Mouse (Mus musculus) layer of hippocampus, adult 2 months (tissue): ENCODE data around the gene Ddx58. TPM values are rescaled to one million over a fixed set of nuclear protein-coding genes. Genes with fewer than 3 reads are reported as not detected.

Experiments
- DNase-seq, 2 experiments: peaks; one replicate each; pipeline ENCODE4 v3.0.0; 2022; ENCODE audit warnings: low spot score in 2 of 2
- H3K27ac ChIP-seq: fragments of 200-600 bp; 2 replicates; pipeline ENCODE4 v1.8.1; 2022
- H3K4me3 ChIP-seq: fragments of 200-600 bp; 2 replicates; pipeline ENCODE4 v1.8.1; 2022; ENCODE audit warnings: mild to moderate bottlenecking
- CTCF ChIP-seq: fragments of 200-600 bp; conservative IDR thresholded peaks from 2 replicates; pipeline ENCODE4 v1.8.1; 2022; ENCODE audit warnings: antibody characterized with exemption, mild to moderate bottlenecking, moderate library complexity
- long read RNA-seq, 2 experiments: library from polyadenylated mRNA; stranded (forward); transcript quantifications; one replicate each; pipeline ENCODE4 v2.0.0; 2021; ENCODE audit warnings: borderline mapping rate in 2 of 2
- total RNA-seq, 2 experiments: library from RNA; stranded (reverse); gene quantifications; 2 replicates each; pipeline ENCODE4 v1.2.3; 2021

Ddx58 gene
- 1 to 10 TPM; 4.0 to 5.7 TPM for total RNA-seq
- long read RNA-seq, experiment 1, partial matches to known transcripts, result 0 of 5 reads
- long read RNA-seq, experiment 1, other reads (novel, unspliced or antisense), result 5 of 5 reads
- long read RNA-seq, experiment 2, partial matches to known transcripts, result 0 of 3 reads
- long read RNA-seq, experiment 2, other reads (novel, unspliced or antisense), result 1 of 3 reads

DNA sequence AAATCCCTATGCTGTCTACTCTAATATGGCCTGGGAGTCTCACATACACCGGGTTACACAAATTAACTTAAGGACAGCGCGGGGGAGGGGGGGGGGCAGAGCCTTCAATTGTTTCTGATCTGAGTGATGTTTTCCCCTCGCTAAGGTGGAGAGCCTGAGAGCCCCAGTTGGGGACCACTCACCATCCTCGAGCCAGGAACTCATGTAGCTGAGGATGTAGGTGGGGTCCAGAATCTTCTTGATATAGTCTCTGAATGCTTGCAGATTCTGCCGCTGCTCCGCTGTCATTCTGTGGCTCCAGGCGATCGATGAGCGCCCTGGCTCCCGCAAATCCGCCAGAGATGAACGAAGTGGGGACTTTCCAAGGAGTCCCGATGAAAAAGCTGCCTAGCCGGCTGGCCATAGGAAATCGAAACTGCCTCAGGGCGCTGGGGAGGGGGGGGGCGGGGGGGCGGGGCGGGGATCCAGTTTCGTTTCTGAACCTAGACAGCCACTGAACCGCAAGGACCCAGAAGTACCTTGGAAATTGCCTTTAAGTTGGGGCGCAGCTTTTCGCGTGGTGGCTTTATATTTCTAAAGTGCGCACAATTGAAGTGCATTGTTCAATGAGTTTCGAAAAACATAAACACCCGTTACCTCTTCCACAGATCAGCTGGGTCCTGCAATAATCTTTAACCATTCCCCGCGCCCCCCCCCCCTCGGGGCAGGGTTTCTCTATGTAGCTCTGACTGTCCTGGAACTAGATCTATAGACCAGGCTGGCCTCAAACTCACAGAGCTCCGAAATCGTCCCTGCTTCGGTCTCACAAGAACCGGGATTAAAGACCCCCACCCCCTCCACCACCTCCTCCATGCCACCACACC is at the start of gene Ddx58:
Ddx58 (minus strand) TSS at position 420 of the 863 bp plus-strand sequence.
- H3K4me3 ChIP-seq, result peak within 1 kb of the TSS; percentile 73
- no peak for TF ChIP-seq CTCF
- DNase-seq, result no peak
- peak within 1 kb of the TSS; percentile 68 for H3K27ac ChIP-seq

DNA sequence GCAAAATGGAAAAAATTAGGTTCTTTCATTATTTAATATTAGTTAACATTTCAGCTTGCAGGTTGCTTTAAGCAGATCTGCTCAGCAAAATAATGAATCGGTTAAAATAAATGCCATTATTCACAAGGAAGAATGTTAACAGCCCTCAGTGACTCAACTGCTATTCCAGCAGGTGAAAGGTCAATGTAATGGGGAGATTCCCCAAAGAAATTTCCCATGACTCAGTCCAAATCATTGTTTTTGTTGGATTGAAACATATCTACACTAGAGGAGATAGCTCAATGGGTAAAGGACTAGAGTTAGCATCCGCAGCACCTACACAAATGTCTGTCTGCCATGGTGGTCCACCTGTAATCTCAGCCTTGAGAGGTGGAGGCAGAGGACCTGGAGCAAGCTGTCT is 49.4 kb upstream of the Ddx58 start:
- Histone ChIP-seq H3K27ac (no peak overlapping the region), H3K4me3 (no peak overlapping the region)
- no peak for DNase-seq
- no peak for TF ChIP-seq CTCF

DNA sequence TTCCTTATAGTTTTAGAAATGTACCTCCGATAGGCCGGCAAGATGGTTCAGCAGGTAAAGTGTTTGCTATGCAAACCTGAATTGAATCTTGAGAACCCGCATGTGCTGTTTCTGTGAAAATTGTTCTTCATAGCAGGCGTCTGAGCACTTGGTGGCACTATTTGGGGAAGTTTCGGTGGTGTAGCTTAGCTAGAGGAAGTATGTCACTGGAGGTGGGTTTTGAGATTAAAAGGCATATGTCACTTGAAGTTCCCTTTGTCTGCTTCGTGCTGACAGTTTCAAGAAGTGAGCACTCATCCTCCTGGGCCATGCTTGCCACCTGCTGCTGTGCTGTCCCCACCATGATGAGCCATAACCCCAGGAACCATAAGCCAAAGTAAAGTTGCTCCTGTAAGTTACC is 47.8 kb upstream of the Ddx58 start:
- DNase-seq, result no peak
- Histone ChIP-seq H3K27ac (no peak overlapping the region), H3K4me3 (no peak overlapping the region)
- TF ChIP-seq CTCF, result no peak

DNA sequence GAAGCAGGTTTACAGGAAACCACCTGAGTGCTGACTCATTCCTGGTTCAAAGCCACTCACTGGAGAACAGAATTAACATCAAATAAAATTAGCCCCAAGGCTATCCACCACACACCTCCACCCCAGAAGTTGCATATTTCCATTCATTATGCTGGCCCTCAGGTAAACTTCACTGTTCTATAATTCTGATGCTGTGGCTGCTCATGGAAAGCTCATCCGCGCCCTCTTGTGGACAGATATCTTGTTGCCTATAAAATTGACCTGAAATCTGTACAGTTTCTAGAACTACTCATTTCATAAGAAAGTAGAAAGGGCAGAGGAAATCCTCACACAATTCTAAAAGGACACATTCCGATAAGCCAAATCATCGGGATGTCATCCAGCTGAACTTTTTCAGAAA is 46.0 kb upstream of the Ddx58 start:
- DNase-seq, result peak; percentile 54 to 78
- no peak overlapping the region for H3K27ac ChIP-seq
- TF ChIP-seq CTCF, result peak; percentile 89
- no peak overlapping the region for H3K4me3 ChIP-seq

DNA sequence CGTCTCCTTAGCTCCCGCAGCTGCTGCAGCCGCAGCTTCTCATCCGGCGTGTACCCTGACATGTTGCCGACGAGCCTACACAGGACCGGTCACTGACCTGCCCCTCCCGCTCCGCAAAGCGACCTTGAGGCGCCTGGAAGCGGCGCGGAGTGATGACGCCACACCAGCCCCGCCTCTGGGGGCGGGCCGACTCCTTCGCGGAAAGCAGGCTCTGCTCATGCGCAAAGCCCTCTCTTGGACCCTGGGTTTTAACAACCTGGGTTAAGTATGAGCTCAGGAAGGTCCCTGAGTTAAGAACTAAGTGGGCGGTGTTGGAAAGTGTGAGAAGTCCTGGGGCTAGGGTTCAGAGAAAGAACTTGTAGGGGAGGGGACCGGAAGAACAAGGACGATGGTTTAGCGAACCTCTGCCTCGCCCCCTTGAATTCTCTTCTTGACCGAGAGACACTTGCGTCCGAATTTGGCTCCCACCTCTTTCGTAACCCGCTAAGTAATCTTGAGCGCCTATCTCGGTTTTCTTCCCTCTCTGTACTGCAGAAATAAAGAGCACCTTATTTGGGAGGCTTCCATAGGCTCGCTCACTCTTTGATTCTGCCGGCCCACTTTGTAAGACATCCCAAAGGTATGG is 39.8 kb upstream of the Ddx58 start, which contains the start of gene Ndufb6:
Ndufb6 (minus strand) TSS at position 146 of the 625 bp plus-strand sequence.
- peak; percentile 90 to 96 for DNase-seq
- no peak for TF ChIP-seq CTCF
- Histone ChIP-seq H3K27ac (peak within 1 kb of the TSS; percentile 93), H3K4me3 (peak within 1 kb of the TSS; percentile 67)

DNA sequence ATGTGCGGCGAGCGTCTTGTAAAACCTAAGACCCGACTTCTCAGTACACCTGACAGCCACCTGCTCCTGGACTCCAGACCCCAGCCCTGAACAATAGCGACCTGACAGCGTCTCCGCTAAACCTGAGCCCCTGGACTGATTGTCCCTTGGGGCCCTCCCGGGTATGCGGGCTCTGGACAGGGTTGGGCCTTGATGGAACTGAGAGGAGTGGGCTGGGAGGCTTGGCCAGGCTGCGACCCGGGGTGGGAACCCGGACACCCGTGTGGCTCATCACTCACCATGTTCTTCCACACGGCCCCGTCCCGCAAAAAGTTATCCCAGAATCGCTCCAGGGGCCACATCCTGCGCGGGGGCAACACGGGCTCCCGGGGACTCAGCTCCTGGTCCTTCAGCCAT is 39.2 kb upstream of the Ddx58 start:
- H3K27ac ChIP-seq, result peak overlapping the region; percentile 93
- peak overlapping the region; percentile 67 for H3K4me3 ChIP-seq
- no peak for DNase-seq
- no peak for TF ChIP-seq CTCF

DNA sequence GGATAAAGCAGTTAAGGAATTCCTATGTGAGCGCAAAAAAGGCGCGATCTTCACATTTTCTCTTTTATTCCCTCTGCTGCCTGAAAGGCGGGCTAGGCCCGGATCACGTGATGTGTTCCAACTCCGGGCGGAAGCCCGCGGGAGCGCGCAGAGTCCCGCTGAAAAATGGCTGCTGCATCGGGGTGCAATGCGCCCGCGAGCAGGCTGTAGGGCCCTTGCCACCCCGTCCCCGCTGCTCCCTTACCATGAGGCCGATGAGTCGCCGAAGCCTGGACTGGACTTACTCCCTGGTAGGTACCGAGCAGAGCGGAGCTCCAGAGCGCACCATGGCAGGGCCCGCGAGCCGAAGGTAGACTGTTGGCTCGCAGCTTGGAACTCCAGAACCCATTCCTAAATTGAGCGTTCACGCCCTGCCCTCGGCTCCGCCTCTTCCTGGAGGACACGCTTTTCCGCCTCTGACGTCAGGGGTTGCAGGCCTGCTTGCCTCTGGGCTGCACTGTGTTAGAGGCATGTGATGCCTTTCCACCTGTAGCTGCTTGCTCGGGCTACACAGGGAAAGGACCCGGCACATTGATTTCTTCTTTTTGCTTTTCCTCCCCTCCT is 29.9 kb upstream of the Ddx58 start, which contains the start of the genes Smim27 and Topors:
Smim27 (plus strand) TSS at position 150 of the 603 bp plus-strand sequence.
Topors (minus strand) TSS at position 421 of the 603 bp plus-strand sequence.
- peak within 1 kb of the TSS; percentile 89 for H3K4me3 ChIP-seq
- DNase-seq, result peak; percentile 92 to 96
- no peak for TF ChIP-seq CTCF
- peak within 1 kb of the TSS; percentile 99 for H3K27ac ChIP-seq

DNA sequence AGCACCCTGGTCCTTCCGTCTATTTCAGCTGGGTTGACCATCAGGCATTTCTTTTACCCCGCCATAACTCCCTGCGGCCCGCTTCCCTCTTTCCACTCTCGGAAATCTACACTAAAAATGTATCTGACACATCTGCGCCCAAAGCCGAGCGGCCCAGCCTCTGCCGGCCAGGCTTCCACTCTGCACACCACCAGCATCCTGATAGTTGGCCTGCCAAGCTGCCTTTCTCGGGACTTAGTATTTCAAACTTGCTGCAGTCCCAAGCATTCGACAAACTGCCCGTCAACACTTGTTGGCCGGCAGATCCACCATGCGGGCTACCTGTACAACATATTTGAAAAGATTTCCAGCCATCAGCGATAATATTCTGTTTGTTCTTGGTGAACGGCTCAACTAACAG is 29.2 kb upstream of the Ddx58 start:
- Histone ChIP-seq H3K27ac (peak overlapping the region; percentile 99), H3K4me3 (peak overlapping the region; percentile 89)
- DNase-seq, result peak in 1 of 2 experiments; percentile 17
- no peak for TF ChIP-seq CTCF

DNA sequence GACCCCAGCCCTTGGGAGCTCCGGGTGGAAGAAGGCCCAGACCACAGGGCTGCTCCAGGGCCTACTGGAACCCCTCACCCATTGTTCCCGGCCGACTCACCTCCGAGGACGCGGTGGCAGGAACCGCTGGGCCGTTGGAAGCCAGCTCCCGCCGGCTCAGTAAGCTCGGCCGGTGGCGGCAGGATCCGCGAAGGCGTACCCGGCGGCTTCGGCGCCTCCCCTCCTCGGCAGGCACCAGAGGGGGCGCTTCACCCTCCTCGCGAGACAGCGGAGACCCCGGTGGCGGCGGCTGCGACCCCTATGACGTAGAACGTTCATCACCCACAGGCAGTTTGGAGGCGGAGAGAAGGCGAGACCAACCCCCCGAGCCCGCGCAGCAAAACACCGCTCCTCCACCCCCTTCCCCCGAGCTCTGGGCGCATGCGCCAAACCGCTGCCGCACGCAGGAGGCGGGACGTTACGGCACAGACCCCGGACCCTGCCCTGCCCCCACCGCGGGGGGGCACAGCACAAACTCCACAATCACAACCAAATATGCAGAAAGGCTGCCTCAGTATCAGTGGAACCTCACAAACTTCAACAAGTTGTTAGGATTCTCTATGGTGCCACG is 28.7 kb upstream of the Ddx58 start:
- peak; percentile 69 for TF ChIP-seq CTCF
- H3K4me3 ChIP-seq, result peak overlapping the region; percentile 89

DNA sequence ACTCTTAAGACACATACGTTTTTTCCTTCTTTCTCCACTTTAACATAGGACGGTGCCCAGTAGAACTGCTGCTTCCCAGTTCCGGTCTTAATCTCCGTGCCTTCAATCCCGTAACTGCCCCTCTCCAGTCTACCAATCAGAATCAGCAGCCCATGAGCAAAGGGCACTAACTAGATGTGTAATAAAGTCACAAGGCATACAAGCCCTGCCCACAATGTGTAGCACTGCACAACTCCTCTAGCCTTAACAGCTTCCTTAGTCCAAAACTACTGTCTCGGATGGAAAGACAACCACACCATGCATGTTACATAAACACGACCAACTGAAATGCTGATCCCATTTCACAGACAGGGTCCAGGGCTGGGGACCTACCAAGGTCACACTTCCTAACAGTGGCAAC is 28.1 kb upstream of the Ddx58 start:
- DNase-seq, result peak in 1 of 2 experiments; percentile 23
- H3K27ac ChIP-seq, result peak overlapping the region; percentile 99
- peak overlapping the region; percentile 89 for H3K4me3 ChIP-seq
- TF ChIP-seq CTCF, result no peak

More for the DNA sequence above, 28.7 kb upstream of the Ddx58 start:
- DNase-seq, result peak; percentile 93 to 95
- H3K27ac ChIP-seq, result peak overlapping the region; percentile 99

DNA sequence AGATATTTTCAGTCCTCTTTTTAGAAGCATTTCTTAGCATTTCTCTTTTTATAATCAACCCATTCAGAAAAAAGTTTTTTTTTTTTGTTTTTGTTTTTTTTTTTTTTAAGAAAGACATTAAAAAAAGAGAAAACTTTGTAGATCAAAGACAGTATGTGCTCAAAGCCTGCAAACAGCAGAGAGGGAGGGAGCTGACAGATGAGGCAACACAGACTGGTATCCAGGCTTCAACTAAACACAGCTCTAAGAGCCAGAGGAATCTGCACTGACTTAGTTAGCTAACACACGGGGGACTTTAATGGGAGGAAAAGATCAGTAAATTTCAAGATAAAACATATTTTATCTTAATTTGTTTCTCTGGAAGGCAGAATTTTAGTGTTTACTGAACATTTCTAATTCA is 24.7 kb upstream of the Ddx58 start:
- no peak overlapping the region for H3K27ac ChIP-seq
- no peak for TF ChIP-seq CTCF
- no peak for DNase-seq
- H3K4me3 ChIP-seq, result no peak overlapping the region

DNA sequence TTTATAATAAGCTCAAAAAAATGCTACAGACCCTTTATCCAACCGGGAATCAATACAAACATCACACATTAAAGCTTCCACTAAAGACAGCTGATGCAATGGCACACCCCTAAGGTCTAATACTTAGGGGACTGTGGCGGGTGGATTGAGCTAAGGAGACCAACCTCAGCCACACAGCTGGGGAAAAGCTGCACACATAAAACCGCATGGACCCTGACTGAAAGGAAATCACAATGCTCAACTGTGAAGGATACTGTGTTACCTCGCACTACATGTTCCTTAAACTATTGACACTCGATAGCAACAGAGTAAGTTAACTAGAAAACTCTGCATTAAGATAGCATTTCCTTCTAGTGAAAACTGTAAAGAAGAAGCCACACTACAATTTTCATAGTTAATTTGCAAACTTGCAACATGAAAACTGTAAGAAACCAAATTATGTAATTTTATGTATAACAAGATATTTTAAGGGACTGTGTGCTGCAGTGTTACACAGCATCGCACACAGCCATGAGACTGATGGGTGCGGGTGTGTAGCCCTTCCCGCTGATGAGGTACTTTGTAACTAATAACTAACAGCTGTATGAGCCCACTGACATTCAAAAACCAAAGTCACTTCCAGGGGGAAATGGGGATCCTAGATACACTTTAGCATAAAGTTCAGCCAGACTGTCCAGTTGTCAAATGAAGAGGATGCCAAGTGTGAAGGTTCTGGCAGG is 14.9 kb upstream of the Ddx58 start:
- Histone ChIP-seq H3K27ac (no peak overlapping the region), H3K4me3 (no peak overlapping the region)
- no peak for TF ChIP-seq CTCF
- DNase-seq, result no peak
